8 mouse cellular contexts compared by ENCODE assay signal in the genomic region with DNA sequence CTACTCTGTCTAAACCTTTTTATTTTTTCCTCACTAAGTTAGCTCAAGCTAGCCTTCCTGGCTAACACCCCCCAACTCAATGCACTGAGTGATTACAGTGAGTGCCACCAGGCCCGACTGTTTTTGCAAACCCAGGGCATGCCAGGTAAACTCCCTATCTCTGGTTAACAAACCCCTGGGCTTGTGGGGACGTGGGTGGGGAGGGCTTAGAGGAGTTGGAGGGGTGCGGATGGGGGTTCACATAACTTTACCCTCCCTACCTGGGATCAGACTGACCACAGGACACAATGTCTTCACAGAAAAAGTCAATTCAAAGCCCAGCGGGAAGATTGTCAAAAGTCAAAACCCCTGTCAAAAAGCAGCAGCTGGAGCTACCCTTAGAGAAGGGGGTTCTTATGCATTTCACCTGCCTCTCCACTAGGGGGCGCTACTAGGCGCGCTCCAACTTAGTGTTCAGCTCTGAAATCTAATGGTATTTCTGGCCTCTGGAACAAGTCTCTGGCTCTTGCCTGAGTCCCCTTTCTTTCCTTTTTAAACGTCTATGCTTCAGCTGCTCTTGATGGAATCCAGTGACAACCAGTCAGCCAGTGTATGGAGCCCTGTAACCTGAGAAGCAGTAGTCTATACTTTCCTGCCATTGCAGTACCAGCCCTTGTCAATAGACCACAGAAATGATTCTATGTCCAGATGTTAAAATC. TPM values are rescaled to one million over a fixed set of nuclear protein-coding genes. Genes with fewer than 3 reads are reported as not detected.
DNase-seq lines count a peak whose midpoint lies in the region; ATAC-seq lines count a peak whose summit lies in the region.

No protein-coding gene starts in this region.

- H3K27me3 ChIP-seq in embryonic facial prominence, embryonic 14.5 days (replicated peaks; ENCODE audit: control insufficient read depth, insufficient read depth, low read length): no peaks in the 10 kb centered on the region

- no peak overlapping the region for H3K27ac ChIP-seq in embryonic facial prominence, embryonic 14.5 days (replicated peaks; ENCODE audit: low read depth, low read length)

- no peak for ATAC-seq in CD4-positive, CD25-positive, alpha-beta regulatory T cell, adult 4 months
- ATAC-seq in embryonic facial prominence, embryonic 14.5 days (ENCODE audit: low read depth): no peak

- peak; percentile 60 for DNase-seq in CD4-positive, CD25-positive, alpha-beta regulatory T cell, adult 2 months (ENCODE audit: low read depth, low spot score)
- DNase-seq in 416B (ENCODE audit: low read depth): peak; percentile 55
- peak; percentile 72 for DNase-seq in adrenal gland, postnatal 25 days
- peak; percentile 39 for DNase-seq in embryonic facial prominence, embryonic 14.5 days (ENCODE audit: low spot score)
- peak; percentile 62 for DNase-seq in kidney, adult 9 months
- peak; percentile 12 to 47 for DNase-seq in lung, adult 18-20 months
- DNase-seq in right cerebral cortex, postnatal 4 days: peak; percentile 50

- no peak overlapping the region for H3K4me3 ChIP-seq in embryonic facial prominence, embryonic 14.5 days (ENCODE audit: low read depth, low read length)

- no peak overlapping the region for H3K9ac ChIP-seq in embryonic facial prominence, embryonic 14.5 days (ENCODE audit: low read depth, low read length)

- H3K36me3 ChIP-seq in embryonic facial prominence, embryonic 14.5 days (ENCODE audit: control insufficient read depth, insufficient read depth, low read length): peaks cover 20% of the 10 kb centered on the region

- 25% methylated on average over 8 of the region's 8 CpGs for WGBS in embryonic facial prominence, embryonic 14.5 days

- H3K9me3 ChIP-seq in embryonic facial prominence, embryonic 14.5 days (ENCODE audit: control insufficient read depth, low read length): no peaks in the 10 kb centered on the region

- H3K4me1 ChIP-seq in embryonic facial prominence, embryonic 14.5 days (ENCODE audit: control insufficient read depth, insufficient read depth, low read length): no peaks in the 10 kb centered on the region

- H3K4me2 ChIP-seq in embryonic facial prominence, embryonic 14.5 days (ENCODE audit: low read depth, low read length): no peak overlapping the region

RNA-seq across cellular contexts. Expression of gene Dbr1, which starts 12.1 kb away (rescaled TPM):
- polyA plus RNA-seq in CD4-positive, CD25-positive, alpha-beta regulatory T cell, adult 4 months (2017; shearing (Covaris generic)): 10 to 100 TPM; 30.3 to 30.7 TPM
- 15.1 and 16.4 TPM in 2 replicates for total RNA-seq in adrenal gland, postnatal 25 days (2021)
- 19.0 and 21.3 TPM in 2 replicates for polyA plus RNA-seq in embryonic facial prominence, embryonic 14.5 days (2014; fragmentation: Nextera tagmentation; extraction: Ambion mirVana)

RNA-seq across cellular contexts. Expression of gene Armc8, which starts 19.0 kb away (rescaled TPM):
- polyA plus RNA-seq in CD4-positive, CD25-positive, alpha-beta regulatory T cell, adult 4 months (2017; shearing (Covaris generic)): 10 to 100 TPM; 24.6 to 31.5 TPM
- total RNA-seq in adrenal gland, postnatal 25 days (2021): 43.5 and 50.0 TPM in 2 replicates
- polyA plus RNA-seq in embryonic facial prominence, embryonic 14.5 days (2014; fragmentation: Nextera tagmentation; extraction: Ambion mirVana): 21.0 and 22.8 TPM in 2 replicates

RNA-seq across cellular contexts. Expression of gene A4gnt, which starts 24.6 kb away (rescaled TPM):
- not detected for polyA plus RNA-seq in CD4-positive, CD25-positive, alpha-beta regulatory T cell, adult 4 months (2017; shearing (Covaris generic))
- not detected in 2 replicates for total RNA-seq in adrenal gland, postnatal 25 days (2021)
- not detected in 2 replicates for polyA plus RNA-seq in embryonic facial prominence, embryonic 14.5 days (2014; fragmentation: Nextera tagmentation; extraction: Ambion mirVana)

RNA-seq across cellular contexts. Expression of gene Dzip1l, which starts 41.6 kb away (rescaled TPM):
- not detected for polyA plus RNA-seq in CD4-positive, CD25-positive, alpha-beta regulatory T cell, adult 4 months (2017; shearing (Covaris generic))
- 6.6 and 6.8 TPM in 2 replicates for total RNA-seq in adrenal gland, postnatal 25 days (2021)
- polyA plus RNA-seq in embryonic facial prominence, embryonic 14.5 days (2014; fragmentation: Nextera tagmentation; extraction: Ambion mirVana): 15.6 and 15.8 TPM in 2 replicates
